Mouse (Mus musculus) forebrain, embryonic 15.5 days (tissue): ENCODE measurements around the gene Mmaa. TPM values are rescaled to one million over a fixed set of nuclear protein-coding genes. Genes with fewer than 3 reads are reported as not detected.

Source experiments
- polyA plus RNA-seq: library from polyadenylated mRNA; unstranded; fragments of >200 nt; fragmentation: Nextera tagmentation; extraction: Ambion mirVana; gene quantifications from 2 replicates; pipeline ENCODE4 v1.2.1, GENCODE M21; 2015

Gene Mmaa
- polyA plus RNA-seq, 1 experiment from 2014 or later = 25.6 TPM

Other genes starting within 250 kb of the Mmaa start
- gene 1700011L22Rik, start 46.4 kb downstream of the Mmaa start, polyA plus RNA-seq = not detected in 2 replicates
- gene Smad1, start 104.6 kb upstream of the Mmaa start, polyA plus RNA-seq = 63.6 and 66.6 TPM in 2 replicates